Comparison of ENCODE assay signal across 25 mouse cellular contexts in genomic region chr6:72456567-72456966, GRCm38 (mm10).
"Had no signal": no experiment of that assay in that cellular context is flagged by ENCODE, and none has a peak within 500 bp of the region (broad histone marks: within the 10 kb centered on the region; RNA-seq: fewer than 3 reads in every experiment).

No protein-coding gene starts in this region.

- H3K4me3 ChIP-seq: intestine, embryonic 15.5 days; layer of hippocampus, adult 2 months; left cerebral cortex, adult 2 months; limb, embryonic 12.5 days; limb, embryonic 15.5 days; megakaryocyte, embryonic 14.5 days; midbrain, embryonic 10.5 days; midbrain, embryonic 13.5 days; myocyte; neural tube, embryonic 13.5 days had no signal

- H3K9ac ChIP-seq: intestine, embryonic 15.5 days; limb, embryonic 12.5 days; limb, embryonic 15.5 days; midbrain, embryonic 13.5 days; neural tube, embryonic 13.5 days had no signal

- H3K9me3 ChIP-seq: intestine, embryonic 15.5 days; limb, embryonic 12.5 days; limb, embryonic 15.5 days; megakaryocyte, embryonic 14.5 days; midbrain, embryonic 10.5 days; midbrain, embryonic 13.5 days; neural tube, embryonic 13.5 days had no signal

- DNase-seq: kidney, adult 18-20 months; kidney, adult 9 months; kidney, postnatal 25 days; layer of hippocampus, adult 9-11 months; left cerebral cortex, postnatal 4 days; lung, adult 2 months; lung, postnatal 14 days; lung, postnatal 4 days; retina, postnatal 1 day; right cerebral cortex, postnatal 25 days; thymus, adult 2 months; thymus, postnatal 25 days had no signal

- H3K27ac ChIP-seq: intestine, embryonic 15.5 days; kidney, postnatal 0 days; layer of hippocampus, adult 2 months; left cerebral cortex, adult 2 months; limb, embryonic 12.5 days; limb, embryonic 15.5 days; midbrain, embryonic 10.5 days; midbrain, embryonic 13.5 days; neural tube, embryonic 13.5 days; stomach, postnatal 0 days had no signal

- H3K4me2 ChIP-seq: intestine, embryonic 15.5 days; limb, embryonic 12.5 days; limb, embryonic 15.5 days; midbrain, embryonic 13.5 days; neural tube, embryonic 13.5 days had no signal

- H3K36me3 ChIP-seq: intestine, embryonic 15.5 days; limb, embryonic 12.5 days; limb, embryonic 15.5 days; midbrain, embryonic 10.5 days; midbrain, embryonic 13.5 days; neural tube, embryonic 13.5 days had no signal

- H3K27me3 ChIP-seq: intestine, embryonic 15.5 days; limb, embryonic 12.5 days; limb, embryonic 15.5 days; megakaryocyte, embryonic 14.5 days; midbrain, embryonic 13.5 days; neural tube, embryonic 13.5 days had no signal

- ATAC-seq: intestine, embryonic 15.5 days; midbrain, embryonic 13.5 days; midbrain, embryonic 16.5 days had no signal
